Mouse (Mus musculus) gastrocnemius, adult 8-10 months (tissue): ENCODE measurements at regions not wholly inside any gene's neighbourhood (a gene's known extent, or its start where the extent isn't known, plus 50 kb on each side); places are given as distances from the start of the nearest gene placed in this dataset.
A peak's percentile ranks its signal among the peaks of the same experiment; 100 is the strongest.

Experiments
- DNase-seq, 2 experiments: peaks; one replicate each; pipeline ENCODE4 v3.0.0; 2022; ENCODE audit warnings: low spot score in 2 of 2

DNA sequence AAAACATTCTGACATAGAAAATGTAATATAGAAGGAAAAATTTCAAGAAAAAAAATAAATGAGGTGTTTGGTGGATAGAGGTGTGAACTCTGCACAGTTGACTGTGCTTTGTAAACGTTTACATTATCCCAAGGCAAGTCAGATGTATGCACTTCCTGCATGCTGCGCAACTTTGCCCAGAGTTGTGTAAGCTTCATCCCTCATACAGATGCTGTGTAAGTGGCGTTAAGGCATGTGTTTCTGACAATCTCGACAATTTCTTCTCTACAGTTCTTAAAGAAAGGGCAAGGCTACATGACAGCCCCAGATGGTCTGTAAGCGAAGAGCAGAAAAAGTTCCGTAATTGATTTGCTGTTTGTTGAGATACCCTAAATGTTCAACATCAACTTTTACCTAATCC lies 476.6 kb upstream of the Pitx2 start:
- DNase-seq = no peak

DNA sequence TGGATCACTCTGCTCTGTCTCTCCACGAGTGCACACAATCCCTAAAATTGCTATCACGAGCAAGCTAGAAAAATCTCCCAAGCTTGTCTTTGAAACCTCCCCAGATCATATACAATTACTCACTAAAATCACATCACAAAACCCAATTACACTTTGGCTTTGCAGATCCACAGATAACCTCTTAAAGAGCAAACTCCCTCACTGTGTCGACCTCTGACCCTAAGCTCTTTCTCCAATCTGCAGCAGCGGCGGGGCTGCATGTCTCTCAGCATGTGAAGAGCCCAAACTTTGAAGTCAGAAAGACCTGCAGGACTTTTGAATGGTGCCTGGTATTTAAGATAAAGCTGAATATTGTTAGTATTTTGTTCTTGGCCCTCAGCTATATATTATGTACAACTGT lies 479.4 kb upstream of the Pitx2 start:
- DNase-seq = no peak

DNA sequence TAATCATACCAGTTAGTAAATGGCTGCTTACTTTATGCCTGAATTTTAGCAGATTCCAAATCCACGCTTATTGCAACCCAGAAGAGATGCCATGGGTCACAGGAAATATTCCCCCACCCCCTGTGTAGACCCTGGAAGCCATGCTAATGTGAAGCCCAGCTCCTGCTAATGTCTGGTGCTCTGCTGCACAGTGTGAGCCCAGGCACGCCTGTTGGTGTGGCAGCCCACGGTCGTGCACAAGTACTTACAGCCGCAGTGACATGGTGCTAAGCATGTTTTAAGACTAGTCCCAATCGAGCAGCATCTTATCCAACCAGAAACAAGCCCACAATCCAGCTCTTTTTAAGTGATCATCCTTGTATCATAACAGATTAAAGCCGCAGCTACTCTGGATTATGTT lies 480.5 kb upstream of the Pitx2 start:
- no peak for DNase-seq

DNA sequence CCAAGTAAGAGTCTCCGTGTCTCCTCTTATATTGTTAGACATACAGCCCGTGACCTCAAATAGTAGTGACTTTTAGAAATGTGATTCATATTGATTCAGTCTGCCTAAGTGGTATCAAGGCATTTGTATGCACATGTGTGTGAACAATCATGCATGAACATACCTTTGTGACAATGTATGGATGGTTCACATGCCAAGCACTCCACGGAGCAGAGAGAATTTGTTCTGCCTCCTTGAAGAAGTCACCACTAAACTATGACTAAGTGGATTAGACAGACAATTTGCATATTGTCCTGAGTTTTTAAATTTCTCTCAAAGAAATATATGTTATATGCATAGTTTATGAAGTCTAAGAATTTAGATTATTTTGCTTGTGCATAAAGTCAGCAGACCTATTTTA lies 492.4 kb upstream of the Pitx2 start:
- DNase-seq = no peak

DNA sequence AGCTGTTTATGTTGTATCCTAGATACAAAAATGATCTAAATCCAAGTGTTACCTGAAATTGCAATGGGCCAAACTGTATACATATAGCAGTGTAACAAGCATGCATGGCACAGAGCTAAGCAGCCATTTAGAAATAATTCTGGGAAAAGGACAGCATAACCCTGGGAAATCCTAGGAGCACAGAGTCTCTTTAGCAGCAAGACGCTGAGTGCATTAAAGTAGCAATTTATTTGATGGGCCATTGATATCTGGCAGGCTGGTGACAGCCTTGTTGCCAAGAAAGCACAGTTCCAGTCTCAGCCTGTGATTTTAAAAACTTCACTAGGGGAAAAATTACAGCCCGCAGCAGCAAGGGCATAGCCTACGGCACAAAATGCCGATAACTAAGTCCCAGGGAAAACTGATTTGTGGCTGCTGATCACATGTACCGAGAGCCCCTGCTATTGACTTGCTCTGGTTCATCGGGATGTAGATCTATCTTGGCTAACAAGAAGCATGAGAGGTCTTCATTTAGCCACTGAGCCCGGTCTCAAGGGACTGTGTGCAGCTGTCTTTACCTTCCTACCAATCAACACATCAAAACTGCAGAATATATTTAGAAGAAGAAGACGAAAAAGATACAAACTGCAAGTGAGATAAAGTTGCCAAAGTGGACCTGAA lies 531.1 kb upstream of the Pitx2 start:
- no peak for DNase-seq

DNA sequence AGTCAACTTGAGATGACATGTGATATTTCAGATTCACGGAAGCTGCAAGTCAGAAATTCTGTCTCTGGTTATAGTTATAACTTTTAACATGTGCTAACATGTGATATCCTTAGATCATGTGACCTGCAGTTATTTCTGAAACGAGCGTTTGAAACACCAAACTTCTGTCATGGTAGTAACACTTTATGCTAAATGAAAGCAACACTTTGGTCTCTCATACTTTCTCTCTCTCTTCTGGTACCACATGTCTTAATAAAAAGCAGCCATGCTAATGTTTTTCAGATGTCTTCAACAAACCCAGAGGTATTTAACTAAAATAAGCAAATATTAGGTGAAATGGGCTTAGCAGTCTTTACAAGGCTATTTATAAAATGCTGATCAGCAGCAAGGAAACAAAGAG lies 534.5 kb upstream of the Pitx2 start:
- no peak for DNase-seq

DNA sequence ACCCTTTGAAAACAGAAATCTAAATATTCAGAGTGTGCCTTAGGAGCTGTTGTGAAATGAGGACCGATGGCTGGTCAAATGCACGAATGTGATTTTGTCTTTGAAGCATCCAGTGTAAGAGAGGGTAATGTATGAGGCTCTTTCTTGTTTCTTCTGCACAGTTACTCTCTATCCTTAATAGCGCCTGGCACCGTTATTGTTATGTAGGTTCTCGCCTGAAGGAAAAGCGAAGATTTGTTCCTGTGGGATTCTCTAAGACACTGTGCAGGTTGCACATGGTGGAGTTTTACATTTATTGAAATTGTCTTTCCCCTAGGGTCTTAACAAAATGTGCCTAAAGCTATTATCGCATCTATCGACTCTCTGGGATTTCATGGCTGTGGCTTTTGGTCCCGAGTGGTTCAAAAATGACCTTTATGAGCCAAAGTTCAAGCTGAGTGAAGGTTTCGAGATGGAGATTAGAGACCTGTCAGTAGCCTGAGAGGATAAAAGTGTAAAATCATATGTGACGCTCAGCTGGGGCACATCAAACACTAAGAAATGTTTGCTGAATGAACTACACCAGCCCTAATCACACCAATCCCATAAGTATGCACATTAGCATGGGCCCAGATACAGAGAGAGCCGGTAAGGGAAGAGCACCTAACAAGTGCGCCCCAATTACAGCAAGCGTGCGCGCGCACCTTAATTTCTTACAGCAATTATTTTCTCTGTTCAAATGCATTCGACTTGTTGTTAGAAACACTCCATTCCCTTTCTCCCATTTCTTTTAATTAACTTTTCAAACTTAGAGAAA lies 562.5 kb upstream of the Pitx2 start:
- no peak for DNase-seq

DNA sequence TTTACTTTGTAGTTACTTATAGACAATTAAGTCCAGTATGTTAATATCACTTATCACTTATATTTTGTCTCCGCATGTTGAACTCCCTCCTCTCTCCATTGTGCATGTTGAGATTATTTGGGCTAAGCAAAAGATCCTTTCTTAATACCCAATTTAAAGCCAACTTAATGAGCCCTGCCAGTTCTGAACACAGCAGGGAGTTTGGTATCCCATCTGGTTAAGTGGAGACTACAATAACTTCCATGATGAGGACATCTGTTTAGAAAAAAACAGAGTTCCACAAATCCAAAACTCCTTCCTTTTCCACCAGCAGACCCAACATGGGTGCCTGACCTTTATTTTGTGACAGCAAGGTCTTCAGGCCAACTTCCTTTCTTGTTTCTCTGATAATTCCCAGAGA lies 572.0 kb upstream of the Pitx2 start:
- no peak for DNase-seq

DNA sequence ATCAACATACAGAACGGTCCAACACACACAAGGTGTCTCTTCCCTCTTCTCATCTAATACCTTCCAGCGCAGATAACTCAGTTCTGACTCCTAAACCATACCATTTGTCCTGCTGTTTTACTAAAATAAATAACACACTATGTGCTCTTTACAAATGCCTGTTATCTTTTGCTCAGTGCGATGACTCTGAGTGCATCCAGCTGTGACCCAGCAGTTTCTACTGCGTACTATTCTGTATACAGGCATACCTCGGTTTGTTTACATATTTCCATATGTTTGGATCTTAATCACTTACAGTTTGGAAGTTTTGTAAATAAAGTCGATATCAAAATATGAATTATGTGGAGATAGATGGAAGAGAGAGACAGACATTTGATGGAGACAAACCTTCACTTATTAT lies 583.0 kb upstream of the Pitx2 start:
- no peak for DNase-seq

DNA sequence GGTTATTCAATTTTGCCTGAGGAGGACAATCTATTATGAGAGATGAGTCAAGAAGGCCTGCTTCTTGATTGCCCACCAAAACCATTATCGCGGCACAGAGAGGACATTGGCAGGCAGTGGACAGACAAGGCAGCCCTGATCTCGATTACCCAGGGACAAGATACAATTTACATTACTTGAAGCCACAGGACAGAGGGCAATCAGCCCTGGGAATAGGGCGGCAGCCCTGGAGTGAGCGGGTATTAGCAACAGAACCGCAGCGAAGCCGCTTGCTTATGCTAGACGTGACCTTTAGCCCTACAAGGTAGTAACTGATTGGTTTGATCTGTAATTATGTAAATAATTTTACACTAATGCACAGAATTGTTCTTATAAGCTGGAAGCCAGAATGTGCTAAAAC lies 586.0 kb upstream of the Pitx2 start:
- no peak for DNase-seq

DNA sequence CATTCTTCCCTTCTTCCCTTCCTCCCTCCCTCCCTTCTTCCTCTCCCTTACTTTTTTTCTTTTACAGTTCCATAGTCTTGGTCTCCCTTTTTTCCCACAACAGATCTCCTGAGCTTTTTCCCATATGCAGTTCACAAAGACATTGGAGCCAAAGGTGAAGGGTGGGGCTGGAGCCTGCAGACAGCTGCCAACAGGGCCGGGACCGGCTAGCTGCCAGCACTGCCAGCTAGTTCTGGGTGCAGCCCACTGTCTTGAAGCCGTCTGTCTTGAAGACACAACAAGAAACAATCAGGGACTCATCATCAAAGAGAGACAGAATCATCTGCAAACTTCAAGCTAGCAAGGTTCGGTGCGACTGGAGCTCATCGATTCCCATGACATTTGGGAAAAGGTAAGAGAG lies 588.9 kb upstream of the Pitx2 start:
- no peak for DNase-seq

DNA sequence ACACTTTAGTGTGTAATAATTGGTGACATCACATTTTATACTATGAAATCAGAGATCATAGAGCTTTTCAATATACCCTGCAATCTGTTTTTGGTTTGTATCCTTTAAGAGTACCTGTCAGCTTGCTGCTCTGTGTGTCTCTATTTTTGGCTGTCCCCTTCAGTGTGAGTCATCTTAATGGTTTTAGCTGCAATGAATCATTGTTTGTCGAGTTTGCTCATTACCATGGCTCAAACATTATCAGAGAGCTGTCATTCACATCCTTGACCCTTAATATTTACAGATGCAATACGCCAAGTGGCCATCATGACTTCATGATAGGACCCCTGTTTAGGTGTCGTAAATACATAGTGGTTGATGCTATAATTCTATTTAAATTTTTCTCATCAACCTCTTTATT lies 591.0 kb upstream of the Pitx2 start:
- no peak for DNase-seq

DNA sequence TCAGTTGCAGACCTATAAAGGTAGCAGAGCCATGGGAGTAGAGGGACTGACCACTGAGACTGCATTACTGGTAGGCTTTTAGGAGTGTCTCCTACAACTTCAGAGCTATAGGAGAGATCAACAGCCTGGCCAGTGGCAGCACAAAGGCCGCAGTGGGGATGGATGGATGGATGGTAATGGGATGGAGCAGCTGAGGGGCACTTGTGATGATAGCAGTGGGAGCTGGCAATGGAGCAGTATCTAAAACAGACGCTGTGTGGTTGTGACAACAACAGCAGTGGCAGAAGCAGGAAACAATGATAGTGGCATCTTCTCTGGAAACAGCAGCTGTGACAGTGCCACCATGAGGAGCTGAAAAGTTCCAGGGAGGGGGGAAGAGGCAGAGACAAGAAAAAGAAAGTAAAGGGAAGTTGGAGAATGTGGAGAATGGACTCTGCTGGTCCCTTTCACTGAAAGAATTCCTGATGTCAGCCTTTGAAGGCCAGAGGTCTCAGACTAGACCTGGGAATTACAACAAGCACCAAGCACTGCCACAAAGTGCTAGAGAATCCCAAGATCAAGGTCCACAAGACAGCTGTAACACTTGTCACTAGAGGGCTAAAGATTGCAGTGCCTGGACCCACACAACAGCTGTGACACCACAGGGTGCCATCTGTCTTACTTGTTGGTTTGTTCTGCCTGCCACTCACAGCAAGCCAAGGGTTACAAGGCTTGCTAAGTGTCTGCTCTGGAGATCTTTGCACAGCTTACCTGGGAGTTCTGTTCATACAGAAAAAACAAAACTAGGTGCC lies 624.1 kb upstream of the Pitx2 start:
- DNase-seq = no peak

DNA sequence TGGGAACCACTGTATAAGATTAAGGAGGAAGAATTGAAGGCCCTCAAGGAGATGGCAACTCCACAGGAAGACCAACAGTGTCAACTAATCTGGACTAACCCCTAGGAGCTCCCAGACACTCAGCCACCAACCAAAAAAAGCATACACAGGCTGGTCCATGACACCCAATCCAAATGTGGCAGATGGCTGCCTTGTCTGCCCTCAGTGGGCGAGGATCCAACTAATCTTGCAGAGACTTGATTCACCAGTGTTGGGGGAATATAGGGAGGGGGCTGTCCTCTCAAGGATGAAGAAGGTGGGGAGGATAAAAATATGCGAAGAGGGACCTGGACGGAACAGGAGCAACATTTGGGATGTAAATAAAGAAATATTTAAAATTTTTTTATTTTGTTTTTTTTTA lies 629.1 kb upstream of the Pitx2 start:
- no peak for DNase-seq

DNA sequence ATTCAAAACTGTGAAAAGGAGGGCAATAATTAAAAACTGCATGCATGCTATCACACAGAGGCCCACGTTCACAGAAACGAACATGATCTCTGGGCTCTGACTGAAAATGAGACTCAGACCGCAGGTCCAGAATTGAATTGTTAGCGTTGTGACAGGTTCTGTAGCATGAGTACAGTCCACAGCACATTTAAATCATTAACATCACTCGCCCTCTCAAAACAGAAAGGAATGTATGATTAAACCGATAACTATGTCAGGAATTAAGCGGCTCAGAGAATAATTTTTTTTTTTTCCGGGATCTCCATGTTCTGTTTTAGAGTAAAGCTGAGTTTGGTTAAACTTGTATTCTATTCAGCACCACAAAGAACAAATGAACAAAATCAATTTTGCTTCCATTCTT lies 634.3 kb upstream of the Pitx2 start:
- no peak for DNase-seq

DNA sequence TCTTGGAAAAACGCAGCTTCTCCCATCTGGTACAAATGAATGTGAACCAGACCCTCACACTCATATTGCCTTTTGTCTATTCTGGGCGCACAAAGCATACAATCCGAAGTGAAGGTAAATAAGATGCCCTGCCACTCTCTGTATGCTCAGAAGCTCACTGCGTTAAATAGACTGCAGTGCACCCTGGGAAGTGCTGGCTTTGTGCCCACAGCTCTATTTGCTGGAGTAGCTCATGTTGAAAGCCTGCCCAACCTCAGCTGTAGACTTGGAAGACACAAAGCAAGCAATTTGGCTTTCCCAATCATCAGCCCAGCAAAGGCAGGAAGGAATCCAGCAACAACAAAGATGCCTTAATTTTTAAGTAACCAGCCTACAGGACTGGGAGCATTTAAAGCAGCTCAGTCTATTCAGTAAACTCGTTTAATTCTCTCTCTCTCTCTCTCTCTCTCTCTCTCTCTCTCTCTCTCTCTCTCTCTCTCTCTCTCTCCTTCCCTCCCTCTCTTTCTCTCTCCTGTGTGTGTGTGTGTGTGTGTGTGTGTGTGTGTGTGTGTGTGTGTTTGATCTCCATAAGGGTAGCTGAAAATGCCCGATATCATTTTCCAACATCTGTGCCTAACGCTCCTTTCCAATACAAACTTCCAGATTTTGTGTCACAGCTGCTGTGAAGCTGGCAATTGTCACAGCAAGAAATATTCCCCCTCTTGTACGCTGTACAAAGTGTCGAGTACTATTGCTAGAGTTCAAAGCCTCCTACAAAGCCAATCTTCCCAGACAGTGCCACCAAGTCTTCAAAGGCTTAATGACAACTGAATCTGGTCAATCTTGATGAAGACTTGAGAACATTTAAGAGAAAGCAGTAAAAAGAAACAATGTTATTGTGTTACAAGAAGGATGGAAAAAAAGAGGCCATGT lies 650.5 kb upstream of the Fam241a start:
- peak in 1 of 2 experiments; percentile 12 for DNase-seq

DNA sequence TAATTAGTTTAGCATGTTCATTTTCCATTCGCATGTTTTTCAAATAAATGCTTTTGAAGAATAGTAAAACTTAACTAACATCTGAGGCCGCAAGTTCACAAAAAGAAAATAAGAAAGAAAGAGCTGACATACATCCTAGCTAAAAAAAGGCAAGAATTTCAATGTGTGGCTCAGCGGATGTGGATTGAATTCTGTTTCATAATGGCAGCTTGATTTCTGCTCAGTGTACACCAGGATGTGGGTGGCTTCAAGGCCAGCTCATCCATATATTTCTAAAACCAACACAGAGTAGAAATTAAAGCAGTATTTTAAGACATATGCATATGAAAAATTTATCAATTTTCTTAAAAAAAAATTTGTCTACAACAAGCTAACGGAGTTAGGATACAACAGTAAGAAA lies 629.3 kb upstream of the Fam241a start:
- DNase-seq = no peak

DNA sequence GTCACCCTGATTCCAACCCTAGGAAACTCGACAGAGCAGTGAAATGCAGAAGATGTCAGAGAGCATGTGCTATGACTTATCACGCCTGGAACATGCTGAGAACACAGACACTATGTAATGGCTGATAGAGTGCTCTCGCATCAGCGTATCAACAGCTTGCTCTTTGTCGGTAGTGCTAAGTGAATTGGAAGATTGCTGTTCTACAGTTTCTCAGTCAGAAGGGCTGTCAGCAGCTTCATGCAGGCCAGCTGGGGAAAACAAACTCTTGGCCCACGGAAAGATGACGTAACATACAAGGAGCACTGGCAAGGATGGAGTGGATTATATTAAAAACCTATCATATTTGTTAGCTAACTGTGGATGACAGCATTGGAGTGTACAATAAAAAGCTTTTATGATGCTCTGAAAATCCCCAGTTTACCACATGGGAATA lies 624.6 kb upstream of the Fam241a start:
- DNase-seq = peak in 1 of 2 experiments; percentile 7

DNA sequence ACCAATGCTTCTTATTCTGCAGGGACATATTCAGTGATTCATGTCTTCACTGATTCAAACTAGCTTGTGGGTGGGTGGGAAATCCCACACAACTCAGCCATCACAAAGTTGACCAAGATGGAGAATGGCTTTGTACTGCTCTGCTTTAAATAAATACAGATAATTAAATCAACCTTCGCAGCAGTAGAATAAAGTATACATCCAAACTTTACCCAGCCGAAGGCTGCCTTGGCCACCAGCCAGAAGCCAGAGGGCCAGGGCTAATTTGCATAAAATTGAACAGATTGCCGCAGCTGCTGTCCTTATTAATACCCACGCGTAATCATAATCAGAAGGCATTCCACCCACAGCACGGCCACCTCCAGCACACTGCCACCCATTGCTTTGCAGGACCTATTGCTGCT lies 623.8 kb upstream of the Fam241a start:
- DNase-seq = no peak

DNA sequence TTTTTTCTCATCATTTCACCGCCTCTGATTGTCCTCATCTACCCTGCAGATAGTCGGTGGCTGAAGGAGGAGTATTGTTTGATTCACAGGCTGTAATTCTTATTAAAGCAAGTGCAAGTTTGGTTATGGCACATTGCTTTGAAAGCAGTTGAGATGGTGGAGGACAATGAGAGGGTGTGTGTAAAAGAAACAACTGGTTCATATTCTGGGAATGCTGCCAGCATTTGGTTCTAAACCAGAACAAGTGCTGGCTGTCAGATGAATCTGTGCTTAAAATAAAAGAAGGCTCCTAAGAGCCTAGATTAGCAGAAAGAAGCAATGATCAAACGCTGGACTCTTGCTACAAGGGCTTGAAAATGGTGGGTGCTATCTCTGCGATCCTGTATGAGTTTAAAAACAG lies 622.7 kb upstream of the Fam241a start:
- DNase-seq = no peak

DNA sequence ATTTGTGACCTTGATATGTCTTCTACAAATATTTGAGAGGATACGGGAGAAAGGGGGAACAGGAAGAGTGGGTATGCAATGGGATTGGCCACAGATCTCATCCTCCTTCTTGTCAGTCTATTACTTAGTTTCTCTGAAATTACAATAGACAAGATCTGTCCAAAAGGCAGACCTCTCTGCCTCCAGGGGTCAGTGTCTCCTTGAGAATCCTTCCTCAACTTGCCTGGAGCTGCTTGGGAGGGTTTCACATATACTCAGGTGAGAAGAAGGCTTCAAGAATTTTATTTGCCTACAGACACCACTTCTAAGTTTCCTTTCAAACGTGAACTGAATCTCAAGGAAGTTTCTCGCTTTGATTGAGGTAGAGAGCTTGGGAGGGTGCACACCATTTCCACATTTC lies 575.0 kb upstream of the Fam241a start:
- no peak for DNase-seq
